Mouse (Mus musculus) left cerebral cortex, adult 2 months (tissue): ENCODE results near the gene Prkd1. TPM values are rescaled to one million over a fixed set of nuclear protein-coding genes. Genes with fewer than 3 reads are reported as not detected.

Experiments
- DNase-seq, 2 experiments: peaks; one replicate each; pipeline ENCODE4 v3.0.0; 2021 to 2022; ENCODE audit warnings: low spot score in 2 of 2, mixed read lengths in 1 of 2; ENCODE audit errors: extremely low spot score in 1 of 2
- H3K27ac ChIP-seq: fragments of 200-600 bp; 2 replicates; pipeline ENCODE4 v1.8.1; 2022
- H3K4me3 ChIP-seq: fragments of 200-600 bp; 2 replicates; pipeline ENCODE4 v1.8.1; 2022
- CTCF ChIP-seq: fragments of 200-600 bp; IDR thresholded peaks from 2 replicates; pipeline ENCODE4 v1.8.1; 2022; ENCODE audit warnings: antibody characterized with exemption, mild to moderate bottlenecking, moderate library complexity
- intact Hi-C: fragments of 180-260 bp; cut with DNase I; formaldehyde crosslinking; loops from one replicate; pipeline ENCODE4 v1.15.1; 2025
- total RNA-seq, 2 experiments: library from RNA; stranded (reverse); gene quantifications; 2 replicates each; pipeline ENCODE4 v1.2.3; 2021

The Prkd1 gene
- total RNA-seq, 2 experiments from 2014 or later: 7.0 to 8.0 TPM

- intact Hi-C loops: no loop called here
Measured at GRCm38 (mm10) chr12:50309276-50309675, 339.6 kb downstream of the Prkd1 start.

GRCm38 (mm10) chr12:50301334-50301733 is 347.6 kb downstream of the Prkd1 start:
- peak in 1 of 2 experiments; percentile 18 for DNase-seq
- intact Hi-C loops: loop anchor here (1.0 to 5.0 kb wide), 3 partner anchors 349 to 929 kb away; no protein-coding TSS in a partner anchor
- Histone ChIP-seq H3K27ac (no peak overlapping the region), H3K4me3 (no peak overlapping the region)
- TF ChIP-seq CTCF: peak; percentile 56

More at GRCm38 (mm10) chr12:50309276-50309675, 339.6 kb downstream of the Prkd1 start:
- no peak for DNase-seq
- no peak for TF ChIP-seq CTCF
- H3K27ac ChIP-seq: no peak overlapping the region
- no peak overlapping the region for H3K4me3 ChIP-seq

GRCm38 (mm10) chr12:50296067-50296466 is 352.8 kb downstream of the Prkd1 start:
- peak; percentile 28 for TF ChIP-seq CTCF
- Histone ChIP-seq H3K4me3 (no peak overlapping the region), H3K27ac (no peak overlapping the region)
- intact Hi-C loops: loop anchor here (5.0 kb wide), 1 partner anchor 179 kb away; no protein-coding TSS in a partner anchor
- no peak for DNase-seq

- DNase-seq: no peak
- Histone ChIP-seq H3K27ac (no peak overlapping the region), H3K4me3 (no peak overlapping the region)
- intact Hi-C loops: loop anchor here (5.0 kb wide), 1 partner anchor 178 kb away; no protein-coding TSS in a partner anchor
- no peak for TF ChIP-seq CTCF
Measured at GRCm38 (mm10) chr12:50295549-50295948, 353.3 kb downstream of the Prkd1 start.

- intact Hi-C loops: no loop called here
- DNase-seq: no peak
- H3K27ac ChIP-seq: no peak overlapping the region
- no peak overlapping the region for H3K4me3 ChIP-seq
- TF ChIP-seq CTCF: peak; percentile 24
Measured at GRCm38 (mm10) chr12:50292834-50293233, 356.1 kb downstream of the Prkd1 start.
